Mouse (Mus musculus): Measurements from ENCODE around the gene Acss1.

Gene Acss1

GRCm38 (mm10) chr2:150579628-150580027, 88.7 kb downstream of the Acss1 start:
- Histone ChIP-seq H3K36me3 (ENCODE audit: insufficient read depth, low read length) (peaks cover 16% of the 10 kb centered on the region), H3K4me3 (replicated peaks; ENCODE audit: low read length) (no peak overlapping the region), H3K9me3 (ENCODE audit: low read length) (no peaks in the 10 kb centered on the region), H3K4me1 (replicated peaks; ENCODE audit: low read depth, low read length) (no peaks in the 10 kb centered on the region), H3K27me3 (ENCODE audit: insufficient read depth, low read length) (no peaks in the 10 kb centered on the region)
- TF ChIP-seq POU5F1 (IDR thresholded peaks at IDR 0.05; ENCODE audit: borderline replicate concordance, low read length) (no peak), CTCF (conservative IDR thresholded peaks at IDR 0.05; ENCODE audit: low read length) (no peak), NANOG (IDR thresholded peaks at IDR 0.05; ENCODE audit: borderline replicate concordance, low read length) (no peak)

DNA sequence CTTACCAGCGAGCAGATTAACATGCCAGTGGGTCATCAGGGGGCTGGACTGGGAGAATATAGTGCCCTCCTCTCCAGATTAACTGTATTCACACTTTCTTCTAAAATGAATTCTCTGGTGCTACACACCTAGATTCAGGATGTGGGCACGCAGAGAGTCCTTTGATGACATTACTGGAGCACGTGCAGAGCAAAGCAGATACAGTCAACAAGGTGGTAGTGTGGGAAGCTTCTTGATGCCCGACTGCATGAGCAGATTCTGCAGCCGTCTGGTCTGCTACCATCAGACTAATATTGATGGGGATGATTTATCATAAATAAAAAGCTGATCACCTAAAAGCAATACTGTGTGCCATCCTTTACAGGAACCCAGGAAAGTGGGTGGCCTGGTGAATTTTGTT, 89.7 kb downstream of the Acss1 start:
- H3K9me3 ChIP-seq (ENCODE audit: low read length), result no peaks in the 10 kb centered on the region
- H3K4me3 ChIP-seq (replicated peaks; ENCODE audit: low read length), result no peak overlapping the region
- TF ChIP-seq POU5F1 (IDR thresholded peaks at IDR 0.05; ENCODE audit: borderline replicate concordance, low read length), result no peak
- TF ChIP-seq CTCF (conservative IDR thresholded peaks at IDR 0.05; ENCODE audit: low read length), result no peak
- no peak for TF ChIP-seq NANOG (IDR thresholded peaks at IDR 0.05; ENCODE audit: borderline replicate concordance, low read length)
- H3K36me3 ChIP-seq (ENCODE audit: insufficient read depth, low read length), result peaks cover 6% of the 10 kb centered on the region
- H3K4me1 ChIP-seq (replicated peaks; ENCODE audit: low read depth, low read length), result no peaks in the 10 kb centered on the region
- no peaks in the 10 kb centered on the region for H3K27me3 ChIP-seq (ENCODE audit: insufficient read depth, low read length)

GRCm38 (mm10) chr2:150576256-150576655, 92.0 kb downstream of the Acss1 start:
- no peaks in the 10 kb centered on the region for H3K4me1 ChIP-seq (replicated peaks; ENCODE audit: low read depth, low read length)
- H3K36me3 ChIP-seq (ENCODE audit: insufficient read depth, low read length), result no peaks in the 10 kb centered on the region
- H3K4me3 ChIP-seq (replicated peaks; ENCODE audit: low read length), result no peak overlapping the region
- no peaks in the 10 kb centered on the region for H3K9me3 ChIP-seq (ENCODE audit: low read length)
- TF ChIP-seq CTCF (conservative IDR thresholded peaks at IDR 0.05; ENCODE audit: low read length) (no peak), POU5F1 (IDR thresholded peaks at IDR 0.05; ENCODE audit: borderline replicate concordance, low read length) (no peak), NANOG (IDR thresholded peaks at IDR 0.05; ENCODE audit: borderline replicate concordance, low read length) (no peak)
- H3K27me3 ChIP-seq (ENCODE audit: insufficient read depth, low read length), result no peaks in the 10 kb centered on the region

DNA sequence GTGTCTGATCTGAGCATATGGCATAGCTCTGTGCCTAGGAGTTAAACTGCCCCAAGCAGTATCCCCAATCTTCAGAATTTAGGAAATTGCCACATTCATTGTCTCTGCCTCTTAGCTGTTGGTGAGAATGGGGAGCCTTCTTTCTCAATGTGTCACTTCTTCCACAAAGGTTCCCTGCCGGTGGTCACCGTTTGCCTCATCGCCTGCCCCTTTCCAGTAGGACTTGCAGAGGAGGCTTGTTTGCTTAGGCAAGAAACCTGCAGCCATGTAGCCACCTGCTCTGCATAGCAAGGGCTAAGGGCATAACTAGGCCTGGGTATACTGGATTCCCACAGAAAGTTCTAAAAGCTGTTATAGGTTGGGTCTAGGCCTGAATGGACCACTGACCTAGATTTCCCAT, 95.8 kb downstream of the Acss1 start:
- no peak overlapping the region for H3K4me3 ChIP-seq (replicated peaks; ENCODE audit: low read length)
- H3K27me3 ChIP-seq (ENCODE audit: insufficient read depth, low read length), result peaks cover 4% of the 10 kb centered on the region; the same call in 1 of the 2 replicates
- no peaks in the 10 kb centered on the region for H3K36me3 ChIP-seq (ENCODE audit: insufficient read depth, low read length)
- no peaks in the 10 kb centered on the region for H3K4me1 ChIP-seq (replicated peaks; ENCODE audit: low read depth, low read length)
- no peaks in the 10 kb centered on the region for H3K9me3 ChIP-seq (ENCODE audit: low read length)
- no peak for TF ChIP-seq CTCF (conservative IDR thresholded peaks at IDR 0.05; ENCODE audit: low read length)
- no peak for TF ChIP-seq NANOG (IDR thresholded peaks at IDR 0.05; ENCODE audit: borderline replicate concordance, low read length)
- TF ChIP-seq POU5F1 (IDR thresholded peaks at IDR 0.05; ENCODE audit: borderline replicate concordance, low read length), result no peak

DNA sequence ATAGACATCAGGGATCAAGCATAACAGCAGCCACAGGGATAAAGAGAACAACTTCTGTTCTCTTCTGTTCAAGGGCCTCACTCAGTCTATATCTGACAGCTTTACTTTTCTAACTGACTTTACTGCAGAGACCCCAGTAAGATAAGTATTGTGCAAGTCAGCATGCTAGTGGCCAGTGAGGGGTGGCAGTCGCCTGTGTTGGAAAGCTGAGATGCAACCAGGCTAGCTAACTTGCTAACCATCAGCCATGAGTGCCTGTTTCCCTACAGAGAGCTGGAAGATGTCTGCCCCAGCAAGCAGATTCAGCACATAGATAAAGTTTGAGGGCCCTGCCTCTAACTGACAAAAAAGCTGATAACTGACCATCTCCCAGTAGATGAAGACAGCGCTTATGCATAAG, 97.5 kb downstream of the Acss1 start:
- TF ChIP-seq CTCF (conservative IDR thresholded peaks at IDR 0.05; ENCODE audit: low read length) (no peak), POU5F1 (IDR thresholded peaks at IDR 0.05; ENCODE audit: borderline replicate concordance, low read length) (no peak), NANOG (IDR thresholded peaks at IDR 0.05; ENCODE audit: borderline replicate concordance, low read length) (no peak)
- Histone ChIP-seq H3K27me3 (ENCODE audit: insufficient read depth, low read length) (peaks cover 4% of the 10 kb centered on the region; the same call in 1 of the 2 replicates), H3K9me3 (ENCODE audit: low read length) (no peaks in the 10 kb centered on the region), H3K36me3 (ENCODE audit: insufficient read depth, low read length) (no peaks in the 10 kb centered on the region), H3K4me3 (replicated peaks; ENCODE audit: low read length) (no peak overlapping the region), H3K4me1 (replicated peaks; ENCODE audit: low read depth, low read length) (no peaks in the 10 kb centered on the region)

- Histone ChIP-seq H3K4me3 (replicated peaks; ENCODE audit: low read length) (no peak within 1 kb of the TSS), H3K9me3 (ENCODE audit: low read length) (no peaks in the 10 kb centered on the region), H3K4me1 (replicated peaks; ENCODE audit: low read depth, low read length) (no peaks in the 10 kb centered on the region), H3K36me3 (ENCODE audit: insufficient read depth, low read length) (no peaks in the 10 kb centered on the region), H3K27me3 (ENCODE audit: insufficient read depth, low read length) (peaks cover 4% of the 10 kb centered on the region; the same call in 1 of the 2 replicates)
- TF ChIP-seq NANOG (IDR thresholded peaks at IDR 0.05; ENCODE audit: borderline replicate concordance, low read length) (no peak), CTCF (conservative IDR thresholded peaks at IDR 0.05; ENCODE audit: low read length) (no peak), POU5F1 (IDR thresholded peaks at IDR 0.05; ENCODE audit: borderline replicate concordance, low read length) (no peak)
Measured at GRCm38 (mm10) chr2:150569847-150570590, 98.3 kb downstream of the Acss1 start, which contains the start of gene Cst7. Gene Cst7 (plus strand): TSS chr2:150570415.

Data from E14TG2a.4 (cell line).